Mouse (Mus musculus) spleen, adult 2 months (tissue): ENCODE measurements at regions not wholly inside any gene's neighbourhood (a gene's known extent, or its start where the extent isn't known, plus 50 kb on each side); places are given as distances from the start of the nearest gene placed in this dataset.

Experiments used
- DNase-seq, 2 experiments: peaks; one replicate each; pipeline versions ENCODE4 v3.0.0 to v3.0.0-alpha.2; 2012 to 2021; ENCODE audit warnings: low spot score in 2 of 2, low read depth in 1 of 2
- H3K27ac ChIP-seq: fragments of 200-500 bp; 2 replicates; pipeline ENCODE4 v1.5.1; 2012; ENCODE audit warnings: low read length, inconsistent platforms; ENCODE audit not compliant: insufficient read depth
- H3K27me3 ChIP-seq: fragments of 200-500 bp; 2 replicates; pipeline ENCODE4 v1.6.1; 2012; ENCODE audit warnings: mild to moderate bottlenecking, moderate library complexity, low read length, inconsistent platforms; ENCODE audit not compliant: control insufficient read depth, insufficient read depth
- H3K36me3 ChIP-seq: fragments of 200-500 bp; 2 replicates; pipeline ENCODE4 v1.6.1; 2012; ENCODE audit warnings: mild to moderate bottlenecking, low read length, inconsistent platforms; ENCODE audit not compliant: control insufficient read depth, insufficient read depth
- H3K4me1 ChIP-seq: fragments of 200-500 bp; 2 replicates; pipeline ENCODE4 v1.6.1; 2011; ENCODE audit warnings: inconsistent platforms; ENCODE audit not compliant: control insufficient read depth, insufficient read depth, insufficient read length
- H3K4me3 ChIP-seq: fragments of 200-500 bp; 2 replicates; pipeline ENCODE4 v1.5.1; 2011; ENCODE audit warnings: mild to moderate bottlenecking, inconsistent platforms; ENCODE audit not compliant: insufficient read depth, insufficient read length; ENCODE audit errors: extremely low read depth
- CTCF ChIP-seq: fragments of 200-500 bp; IDR thresholded peaks from 2 replicates; pipeline ENCODE4 v1.5.1; 2011; ENCODE audit warnings: mild to moderate bottlenecking, inconsistent platforms; ENCODE audit not compliant: insufficient read depth, insufficient read length, insufficient replicate concordance; ENCODE audit errors: extremely low read depth
- POLR2A ChIP-seq: fragments of 200-500 bp; IDR thresholded peaks from 2 replicates; pipeline ENCODE4 v1.6.1; 2011; ENCODE audit warnings: low read depth, low read length, inconsistent platforms
- WGBS: fragments of 180-500 bp; shearing (Covaris S2); methylation state at CpG from one replicate; pipeline ENCODE4 v1.1.7; 2018; 5-methylcytosine and 5-hydroxymethylcytosine counted together

- no peak overlapping the region for H3K27ac ChIP-seq
- H3K4me3 ChIP-seq, result no peak overlapping the region
- TF ChIP-seq CTCF (no peak), POLR2A (no peak)
- H3K27me3 ChIP-seq, result no peaks in the 10 kb centered on the region
- H3K4me1 ChIP-seq, result no peaks in the 10 kb centered on the region
- WGBS, result 69% methylated on average over 6 of the region's 6 CpGs
- H3K36me3 ChIP-seq, result no peaks in the 10 kb centered on the region
- DNase-seq, result no peak
These were observed 241.8 kb upstream of the Gm10131 start for GRCm38 (mm10) chr8:34353140-34353855.

GRCm38 (mm10) chr8:34334851-34335250 lies 223.3 kb upstream of the Gm10131 start:
- no peak for DNase-seq
- H3K27me3 ChIP-seq, result no peaks in the 10 kb centered on the region
- no peaks in the 10 kb centered on the region for H3K4me1 ChIP-seq
- no peak overlapping the region for H3K4me3 ChIP-seq
- no peak overlapping the region for H3K27ac ChIP-seq
- H3K36me3 ChIP-seq, result no peaks in the 10 kb centered on the region
- TF ChIP-seq CTCF, result no peak
- no peak for TF ChIP-seq POLR2A
- 90% methylated on average over 4 of the region's 4 CpGs for WGBS

GRCm38 (mm10) chr8:34331673-34332072 lies 220.1 kb upstream of the Gm10131 start:
- Histone ChIP-seq H3K4me1 (no peaks in the 10 kb centered on the region), H3K4me3 (no peak overlapping the region), H3K36me3 (no peaks in the 10 kb centered on the region), H3K27ac (no peak overlapping the region), H3K27me3 (no peaks in the 10 kb centered on the region)
- TF ChIP-seq POLR2A (no peak), CTCF (no peak)
- WGBS, result 82% methylated on average over 5 of the region's 5 CpGs
- no peak for DNase-seq

- 52% methylated on average over 15 of the region's 15 CpGs for WGBS
- Histone ChIP-seq H3K36me3 (no peaks in the 10 kb centered on the region), H3K27me3 (no peaks in the 10 kb centered on the region), H3K4me1 (no peaks in the 10 kb centered on the region), H3K27ac (no peak overlapping the region), H3K4me3 (no peak overlapping the region)
- no peak for DNase-seq
- TF ChIP-seq POLR2A, result no peak
- no peak for TF ChIP-seq CTCF
These were observed 215.1 kb upstream of the Gm10131 start for GRCm38 (mm10) chr8:34326614-34326965.

- 26% methylated on average over 14 of the region's 17 CpGs for whole genome bisulfite sequencing
- no peak for DNase-seq
- H3K36me3 ChIP-seq, result no peaks in the 10 kb centered on the region
- H3K27ac ChIP-seq, result no peak overlapping the region
- no peaks in the 10 kb centered on the region for H3K27me3 ChIP-seq
- H3K4me1 ChIP-seq, result no peaks in the 10 kb centered on the region
- TF ChIP-seq POLR2A, result no peak
- TF ChIP-seq CTCF, result no peak
- H3K4me3 ChIP-seq, result no peak overlapping the region
These were observed 214.5 kb upstream of the Gm10131 start for GRCm38 (mm10) chr8:34325841-34326613.

- 84% methylated on average over 6 of the region's 6 CpGs for WGBS
These were observed 208.6 kb upstream of the Gm10131 start for GRCm38 (mm10) chr8:34320158-34320587.

GRCm38 (mm10) chr8:34319719-34320118 lies 208.2 kb upstream of the Gm10131 start:
- TF ChIP-seq POLR2A, result no peak
- no peak overlapping the region for H3K27ac ChIP-seq
- 94% methylated on average over 5 of the region's 5 CpGs for WGBS
- no peak for DNase-seq
- no peak overlapping the region for H3K4me3 ChIP-seq
- H3K27me3 ChIP-seq, result no peaks in the 10 kb centered on the region
- H3K4me1 ChIP-seq, result no peaks in the 10 kb centered on the region
- no peaks in the 10 kb centered on the region for H3K36me3 ChIP-seq

More at GRCm38 (mm10) chr8:34320158-34320587, 208.6 kb upstream of the Gm10131 start:
- no peak overlapping the region for H3K27ac ChIP-seq
- DNase-seq, result no peak
- no peak for TF ChIP-seq CTCF
- no peak for TF ChIP-seq POLR2A
- H3K36me3 ChIP-seq, result no peaks in the 10 kb centered on the region
- H3K4me3 ChIP-seq, result no peak overlapping the region
- H3K4me1 ChIP-seq, result no peaks in the 10 kb centered on the region
- no peaks in the 10 kb centered on the region for H3K27me3 ChIP-seq
